Mouse (Mus musculus) G1E (cell line): ENCODE data around the gene Mia. TPM values are rescaled to one million over a fixed set of nuclear protein-coding genes. Genes with fewer than 3 reads are reported as not detected.
A peak's percentile ranks its signal among the peaks of the same experiment; 100 is the strongest.

ENCODE experiments used
- ATAC-seq: 2 replicates; pipeline ENCODE4 v1.8.0; 2016; ENCODE audit warnings: mild to moderate bottlenecking; ENCODE audit not compliant: insufficient number of reproducible peaks, poor library complexity, low FRiP score, severe bottlenecking; ENCODE audit errors: extremely low read depth
- DNase-seq: peaks from one replicate; pipeline ENCODE4 v3.0.0; 2012; ENCODE audit warnings: low spot score
- H3K27me3 ChIP-seq: 2 replicates; pipeline ENCODE4 v1.6.1; 2012; ENCODE audit warnings: mild to moderate bottlenecking, low read length, inconsistent platforms; ENCODE audit not compliant: insufficient read depth
- H3K36me3 ChIP-seq: replicated peaks from 2 replicates; pipeline ENCODE3; 2012; ENCODE audit warnings: mild to moderate bottlenecking, inconsistent platforms
- H3K4me1 ChIP-seq: 2 replicates; pipeline ENCODE4 v1.6.1; 2012; ENCODE audit warnings: low read depth, low read length, inconsistent platforms, mixed read lengths; ENCODE audit not compliant: insufficient read depth
- H3K4me3 ChIP-seq: 2 replicates; pipeline ENCODE4 v1.5.1; 2012; ENCODE audit warnings: low read depth, mild to moderate bottlenecking, inconsistent platforms, low read length, moderate library complexity, mixed read lengths
- H3K9me3 ChIP-seq: replicated peaks from 2 replicates; pipeline ENCODE4 v1.6.1; 2012; ENCODE audit warnings: inconsistent platforms
- CTCF ChIP-seq: IDR thresholded peaks from 2 replicates; pipeline ENCODE4 v1.5.1; 2012; ENCODE audit warnings: low read depth, low read length, inconsistent platforms, mixed read lengths
- GATA1 ChIP-seq: IDR thresholded peaks from 2 replicates; pipeline ENCODE4 v1.6.1; 2012; ENCODE audit warnings: borderline replicate concordance, low read length, inconsistent platforms, mixed read lengths
- GATA2 ChIP-seq: IDR thresholded peaks from 2 replicates; pipeline ENCODE4 v1.6.1; 2012; ENCODE audit warnings: low read depth, low read length, inconsistent platforms, borderline replicate concordance
- POLR2AphosphoS5 ChIP-seq: IDR thresholded peaks from 2 replicates; pipeline ENCODE4 v1.6.1; 2012; ENCODE audit warnings: low read depth, low read length, inconsistent platforms; ENCODE audit not compliant: insufficient replicate concordance
- TAL1 ChIP-seq: conservative IDR thresholded peaks from 2 replicates; pipeline ENCODE4 v1.6.1; 2012; ENCODE audit warnings: low read depth, low read length, inconsistent platforms, mixed read lengths
- polyA plus RNA-seq: library from polyadenylated mRNA; stranded (reverse); fragments of >175 nt; gene quantifications from 2 replicates; pipeline ENCODE4 v1.2.3, GENCODE M21; 2012
- total RNA-seq, 2 experiments: library from RNA; stranded (forward) in 1 of 2; stranded (reverse) in 1 of 2; fragments of 200-1000 nt in 1 of 2; fragments of >200 nt in 1 of 2; fragmentation: Nextera tagmentation in 1 of 2; gene quantifications; 2 replicates each; pipeline ENCODE4 v1.2.3; 2014 to 2017

Mia gene
- total and polyA plus RNA-seq, 3 experiments, result 0.24 to 4.6 (median 0.82) TPM

GRCm38 (mm10) chr7:27133156-27133555 lies 47.8 kb downstream of the Mia start:
- no peak for DNase-seq
- TF ChIP-seq GATA2 (no peak), POLR2AphosphoS5 (no peak), CTCF (no peak), GATA1 (no peak), TAL1 (no peak)

DNA sequence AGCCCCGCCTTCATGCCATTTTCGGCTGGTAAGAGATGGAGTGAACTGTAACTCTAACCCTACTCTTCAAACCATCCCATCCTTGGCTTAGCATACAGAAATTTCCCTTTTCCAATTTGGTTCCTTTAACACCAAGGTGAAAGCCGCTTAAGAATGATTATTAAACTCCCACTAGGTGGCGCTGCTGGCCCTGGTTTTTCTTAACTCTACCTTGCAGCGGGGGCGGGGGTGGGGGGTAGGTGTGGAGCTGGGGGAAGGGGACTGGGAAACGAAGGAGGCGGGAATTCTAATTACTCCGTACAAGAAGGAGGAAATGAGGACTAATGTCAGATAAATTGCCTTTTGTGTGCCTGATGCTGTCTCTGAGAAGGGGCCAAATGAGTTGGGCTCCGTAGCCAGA lies 48.4 kb downstream of the Mia start:
- TF ChIP-seq GATA2 (no peak), TAL1 (no peak), POLR2AphosphoS5 (no peak), GATA1 (no peak), CTCF (no peak)
- Histone ChIP-seq H3K36me3 (no peaks in the 10 kb centered on the region), H3K9me3 (no peaks in the 10 kb centered on the region), H3K4me1 (no peaks in the 10 kb centered on the region), H3K4me3 (no peak overlapping the region), H3K27me3 (peaks cover 10% of the 10 kb centered on the region; the same call in 1 of the 2 replicates)
- no peak for ATAC-seq
- DNase-seq, result peak; percentile 22

More at GRCm38 (mm10) chr7:27133156-27133555, 47.8 kb downstream of the Mia start:
- Histone ChIP-seq H3K36me3 (no peaks in the 10 kb centered on the region), H3K9me3 (no peaks in the 10 kb centered on the region), H3K4me1 (no peaks in the 10 kb centered on the region), H3K4me3 (no peak overlapping the region), H3K27me3 (peaks cover 10% of the 10 kb centered on the region; the same call in 1 of the 2 replicates)
- ATAC-seq, result no peak

DNA sequence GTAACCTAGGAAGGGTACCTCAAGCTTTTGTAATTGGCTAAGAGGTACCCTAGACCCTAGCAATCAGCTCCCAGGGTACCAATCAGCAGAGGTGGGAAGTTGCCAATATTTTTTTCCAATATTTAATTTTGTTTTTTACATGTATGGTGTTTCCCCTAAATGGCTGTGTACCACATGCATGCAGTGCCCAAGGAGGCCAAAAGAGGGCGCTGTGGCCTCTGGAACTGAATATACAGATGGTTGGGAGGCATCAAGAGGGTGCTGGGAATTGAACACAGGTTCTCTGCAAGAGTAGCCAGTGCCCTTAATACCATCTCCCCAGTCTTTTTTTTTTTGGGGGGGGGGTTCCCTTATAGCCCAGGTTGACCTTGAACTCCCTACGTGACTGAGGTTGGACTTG lies 49.6 kb downstream of the Mia start:
- Histone ChIP-seq H3K4me1 (no peaks in the 10 kb centered on the region), H3K9me3 (no peaks in the 10 kb centered on the region), H3K4me3 (no peak overlapping the region), H3K27me3 (peaks cover 6% of the 10 kb centered on the region; the same call in 1 of the 2 replicates), H3K36me3 (no peaks in the 10 kb centered on the region)
- DNase-seq, result no peak
- TF ChIP-seq POLR2AphosphoS5, result no peak
- no peak for TF ChIP-seq CTCF
- no peak for TF ChIP-seq GATA2
- no peak for TF ChIP-seq GATA1
- TF ChIP-seq TAL1, result no peak
- ATAC-seq, result no peak

- H3K36me3 ChIP-seq, result no peaks in the 10 kb centered on the region
- DNase-seq (no peak), ATAC-seq (no peak)
- no peak overlapping the region for H3K4me3 ChIP-seq
- no peak for TF ChIP-seq GATA2
- no peak for TF ChIP-seq CTCF
- no peak for TF ChIP-seq GATA1
- TF ChIP-seq TAL1, result no peak
- TF ChIP-seq POLR2AphosphoS5, result no peak
- H3K4me1 ChIP-seq, result no peaks in the 10 kb centered on the region
- peaks cover 6% of the 10 kb centered on the region; the same call in 1 of the 2 replicates for H3K27me3 ChIP-seq
- H3K9me3 ChIP-seq, result no peaks in the 10 kb centered on the region
Measured at GRCm38 (mm10) chr7:27130521-27131370, 50.2 kb downstream of the Mia start.

GRCm38 (mm10) chr7:27129811-27130210 lies 51.1 kb downstream of the Mia start:
- Histone ChIP-seq H3K4me1 (no peaks in the 10 kb centered on the region), H3K4me3 (no peak overlapping the region), H3K27me3 (peaks cover 6% of the 10 kb centered on the region; the same call in 1 of the 2 replicates), H3K36me3 (no peaks in the 10 kb centered on the region), H3K9me3 (no peaks in the 10 kb centered on the region)
- ATAC-seq (no peak), DNase-seq (no peak)
- TF ChIP-seq GATA1, result no peak

Other genes with a start within 250 kb of the Mia start
- not detected in 2 replicates for gene Cyp2a22, start 241.8 kb downstream of the Mia start, total RNA-seq (2014; fragmentation: Nextera tagmentation)
- gene Cyp2a22, start 241.8 kb downstream of the Mia start, total RNA-seq (2017), result 0.11 TPM in 1 of 2 replicates, not detected in the other
- not detected in 2 replicates for gene Cyp2a22, start 241.8 kb downstream of the Mia start, polyA plus RNA-seq
- not detected in 2 replicates for gene Cyp2a12, start 152.1 kb downstream of the Mia start, total RNA-seq (2014; fragmentation: Nextera tagmentation)
- not detected in 2 replicates for gene Cyp2a12, start 152.1 kb downstream of the Mia start, total RNA-seq (2017)
- not detected in 2 replicates for gene Cyp2a12, start 152.1 kb downstream of the Mia start, polyA plus RNA-seq
- not detected in 2 replicates for gene Cyp2f2, start 61.2 kb downstream of the Mia start, total RNA-seq (2014; fragmentation: Nextera tagmentation)
- gene Cyp2f2, start 61.2 kb downstream of the Mia start, total RNA-seq (2017), result not detected in 2 replicates
- not detected in 2 replicates for gene Cyp2f2, start 61.2 kb downstream of the Mia start, polyA plus RNA-seq
- not detected in 2 replicates for gene Cyp2t4, start 27.4 kb downstream of the Mia start, total RNA-seq (2014; fragmentation: Nextera tagmentation)
- 0.06 TPM in 1 of 2 replicates, not detected in the other for gene Cyp2t4, start 27.4 kb downstream of the Mia start, total RNA-seq (2017)
- gene Cyp2t4, start 27.4 kb downstream of the Mia start, polyA plus RNA-seq, result not detected in 2 replicates
- gene Egln2, start 14.4 kb downstream of the Mia start, total RNA-seq (2014; fragmentation: Nextera tagmentation), result 16.9 and 22.0 TPM in 2 replicates
- 42.6 and 46.4 TPM in 2 replicates for gene Egln2, start 14.4 kb downstream of the Mia start, total RNA-seq (2017)
- gene Egln2, start 14.4 kb downstream of the Mia start, polyA plus RNA-seq, result 74.6 and 101 TPM in 2 replicates
- 36.5 and 37.4 TPM in 2 replicates for gene Rab4b, start 2.3 kb downstream of the Mia start, total RNA-seq (2014; fragmentation: Nextera tagmentation)
- gene Rab4b, start 2.3 kb downstream of the Mia start, total RNA-seq (2017), result 14.6 and 15.2 TPM in 2 replicates
- gene Rab4b, start 2.3 kb downstream of the Mia start, polyA plus RNA-seq, result 182 and 204 TPM in 2 replicates
- gene Gm21983, start 71 bp downstream of the Mia start, total RNA-seq (2014; fragmentation: Nextera tagmentation), result 0.83 TPM in 1 of 2 replicates, not detected in the other
- gene Gm21983, start 71 bp downstream of the Mia start, total RNA-seq (2017), result not detected in 2 replicates
- gene Gm21983, start 71 bp downstream of the Mia start, polyA plus RNA-seq, result 0.04 TPM in 1 of 2 replicates, not detected in the other
- gene BC024978, start 14.6 kb upstream of the Mia start, total RNA-seq (2014; fragmentation: Nextera tagmentation), result 14.5 and 15.5 TPM in 2 replicates
- 2.7 and 3.3 TPM in 2 replicates for gene BC024978, start 14.6 kb upstream of the Mia start, total RNA-seq (2017)
- 3.5 and 4.8 TPM in 2 replicates for gene BC024978, start 14.6 kb upstream of the Mia start, polyA plus RNA-seq
- 249 and 291 TPM in 2 replicates for gene Snrpa, start 15.1 kb upstream of the Mia start, total RNA-seq (2014; fragmentation: Nextera tagmentation)
- 96.6 and 101 TPM in 2 replicates for gene Snrpa, start 15.1 kb upstream of the Mia start, total RNA-seq (2017)
- 608 and 872 TPM in 2 replicates for gene Snrpa, start 15.1 kb upstream of the Mia start, polyA plus RNA-seq
- gene Itpkc, start 47.5 kb upstream of the Mia start, total RNA-seq (2014; fragmentation: Nextera tagmentation), result 5.3 and 6.6 TPM in 2 replicates
- 4.6 TPM in 2 replicates for gene Itpkc, start 47.5 kb upstream of the Mia start, total RNA-seq (2017)
- 3.5 and 3.9 TPM in 2 replicates for gene Itpkc, start 47.5 kb upstream of the Mia start, polyA plus RNA-seq
- 19.3 and 30.4 TPM in 2 replicates for gene Coq8b, start 51.9 kb upstream of the Mia start, total RNA-seq (2014; fragmentation: Nextera tagmentation)
- 25.3 and 25.5 TPM in 2 replicates for gene Coq8b, start 51.9 kb upstream of the Mia start, total RNA-seq (2017)
- gene Coq8b, start 51.9 kb upstream of the Mia start, polyA plus RNA-seq, result 62.2 and 65.3 TPM in 2 replicates
- 2.9 and 4.5 TPM in 2 replicates for gene Numbl, start 77.3 kb upstream of the Mia start, total RNA-seq (2014; fragmentation: Nextera tagmentation)
- 1.3 and 1.6 TPM in 2 replicates for gene Numbl, start 77.3 kb upstream of the Mia start, total RNA-seq (2017)
- gene Numbl, start 77.3 kb upstream of the Mia start, polyA plus RNA-seq, result 5.7 TPM in 2 replicates
- 0.39 and 9.1 TPM in 2 replicates for gene Ltbp4, start 156.5 kb upstream of the Mia start, total RNA-seq (2014; fragmentation: Nextera tagmentation)
- gene Ltbp4, start 156.5 kb upstream of the Mia start, total RNA-seq (2017), result 0.06 and 0.16 TPM in 2 replicates
- 1.0 and 1.5 TPM in 2 replicates for gene Ltbp4, start 156.5 kb upstream of the Mia start, polyA plus RNA-seq
- 89.8 and 111 TPM in 2 replicates for gene Shkbp1, start 174.9 kb upstream of the Mia start, total RNA-seq (2014; fragmentation: Nextera tagmentation)
- 27.4 and 29.5 TPM in 2 replicates for gene Shkbp1, start 174.9 kb upstream of the Mia start, total RNA-seq (2017)
- 218 and 220 TPM in 2 replicates for gene Shkbp1, start 174.9 kb upstream of the Mia start, polyA plus RNA-seq
- gene Gm20479, start 176.3 kb upstream of the Mia start, total RNA-seq (2014; fragmentation: Nextera tagmentation), result not detected in 2 replicates
- 1.3 TPM in 1 of 2 replicates, not detected in the other for gene Gm20479, start 176.3 kb upstream of the Mia start, total RNA-seq (2017)
- gene Gm20479, start 176.3 kb upstream of the Mia start, polyA plus RNA-seq, result 1.2 and 1.4 TPM in 2 replicates